Mouse (Mus musculus) v-Abl transformed pro-B cells (cell line): Measurements from ENCODE around the gene Wdr73.

Experiments used
- in situ Hi-C, 2 experiments: fragments of 400-800 bp; cut with MboI; formaldehyde crosslinking; loops; one replicate each; pipeline ENCODE4 v1.15.1; 2025; ENCODE audit not compliant: unreplicated experiment in 2 of 2

The Wdr73 gene

DNA sequence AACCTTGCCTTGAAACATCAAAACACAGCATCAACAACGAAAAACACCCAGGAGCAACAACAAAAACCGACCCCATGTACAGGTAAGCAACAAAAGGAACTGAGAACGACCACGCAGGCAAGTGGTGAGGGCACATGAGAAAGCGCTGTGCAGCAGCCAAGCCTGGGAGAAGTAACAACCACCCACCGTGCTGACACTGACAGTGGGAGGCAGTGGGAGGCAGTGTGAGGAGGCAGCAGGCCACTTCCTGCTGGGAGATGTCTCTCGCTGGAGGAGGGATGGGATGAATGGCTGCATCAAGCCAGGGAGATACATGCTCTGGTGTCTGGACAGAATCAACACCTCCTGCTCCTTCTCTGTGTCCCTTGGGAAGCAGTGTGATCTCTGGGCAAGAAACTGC lies 3.9 kb downstream of the Wdr73 start:
- in situ Hi-C loops, result loop anchor here in 1 of 2 experiments (5.0 kb wide), 1 partner anchor 50 kb away; the partner anchor contains the start of gene Sec11a

DNA sequence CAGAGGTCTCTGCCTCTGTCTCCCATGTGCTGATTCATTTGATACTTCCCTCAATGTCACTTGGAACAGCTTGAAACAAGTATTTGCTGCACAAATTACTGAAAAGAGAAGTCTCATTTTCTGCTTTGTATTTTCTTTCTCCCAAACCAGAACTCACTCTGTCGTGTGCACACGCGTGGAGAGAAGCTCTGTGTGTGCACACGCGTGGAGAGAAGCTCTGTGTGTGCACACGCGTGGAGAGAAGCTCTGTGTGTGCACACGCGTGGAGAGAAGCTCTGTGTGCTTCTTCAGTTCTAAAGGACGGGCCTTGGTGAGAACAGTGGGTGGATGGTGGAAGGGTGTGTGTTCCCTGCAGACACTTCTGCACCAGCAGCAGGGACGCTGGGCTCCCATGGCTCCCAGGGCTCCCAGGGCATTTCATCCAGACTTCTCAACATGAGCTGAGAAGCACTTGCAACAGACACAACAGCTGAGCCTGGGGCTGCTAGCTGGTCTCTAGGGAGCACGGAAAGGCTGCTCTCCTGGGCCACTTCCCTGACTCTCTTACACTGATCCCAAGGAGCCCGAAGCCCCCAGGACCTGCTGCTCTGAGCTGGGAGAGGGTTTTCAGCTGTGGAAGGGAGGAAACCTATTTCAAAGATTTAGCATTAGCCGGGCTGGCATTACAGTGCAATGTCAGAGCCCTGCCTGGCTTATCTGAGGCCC lies 6.1 kb downstream of the Wdr73 start:
- in situ Hi-C loops, result loop anchor here in 1 of 2 experiments (5.0 kb wide), 1 partner anchor 52 kb away; the partner anchor contains the start of gene Sec11a

DNA sequence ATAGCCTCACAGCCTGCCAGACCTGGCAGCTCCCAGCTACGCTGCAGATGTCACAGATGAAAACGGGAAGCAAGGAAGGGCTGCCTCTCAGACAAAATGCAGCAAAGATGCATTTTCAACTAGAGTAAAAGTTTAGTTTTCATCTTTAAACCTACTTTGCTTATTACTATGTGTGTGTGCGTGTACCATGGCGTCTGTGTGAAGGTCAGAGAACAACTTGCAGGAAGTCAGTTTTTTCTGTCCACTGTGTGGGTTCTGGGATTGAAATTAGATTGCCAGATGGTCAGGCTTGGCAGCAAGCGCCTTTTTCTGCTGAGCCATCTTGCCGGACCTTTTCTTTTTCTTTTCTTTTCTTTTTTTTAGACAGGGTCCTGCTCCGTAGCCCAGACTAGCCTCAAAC lies 6.9 kb downstream of the Wdr73 start:
- in situ Hi-C loops, result no loop called here

DNA sequence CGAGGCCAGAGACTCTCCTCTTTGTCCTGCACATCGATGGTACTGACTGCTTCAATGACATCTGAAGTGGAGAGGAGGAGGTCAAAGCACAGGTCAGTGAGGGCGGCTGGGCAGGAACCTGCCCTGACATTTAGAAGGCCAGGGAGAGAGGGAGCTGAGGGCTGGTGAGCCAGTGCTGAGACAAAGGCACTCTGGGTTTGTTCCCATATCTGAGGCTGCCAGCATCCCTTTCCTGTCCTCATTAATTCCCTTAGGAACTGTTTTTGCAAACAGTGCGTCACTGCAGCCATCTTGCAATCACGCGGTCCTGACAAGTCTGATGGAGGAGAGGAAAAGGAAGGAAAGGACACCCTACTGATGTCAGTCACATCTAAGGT lies 7.3 kb downstream of the Wdr73 start:
- in situ Hi-C loops, result no loop called here

DNA sequence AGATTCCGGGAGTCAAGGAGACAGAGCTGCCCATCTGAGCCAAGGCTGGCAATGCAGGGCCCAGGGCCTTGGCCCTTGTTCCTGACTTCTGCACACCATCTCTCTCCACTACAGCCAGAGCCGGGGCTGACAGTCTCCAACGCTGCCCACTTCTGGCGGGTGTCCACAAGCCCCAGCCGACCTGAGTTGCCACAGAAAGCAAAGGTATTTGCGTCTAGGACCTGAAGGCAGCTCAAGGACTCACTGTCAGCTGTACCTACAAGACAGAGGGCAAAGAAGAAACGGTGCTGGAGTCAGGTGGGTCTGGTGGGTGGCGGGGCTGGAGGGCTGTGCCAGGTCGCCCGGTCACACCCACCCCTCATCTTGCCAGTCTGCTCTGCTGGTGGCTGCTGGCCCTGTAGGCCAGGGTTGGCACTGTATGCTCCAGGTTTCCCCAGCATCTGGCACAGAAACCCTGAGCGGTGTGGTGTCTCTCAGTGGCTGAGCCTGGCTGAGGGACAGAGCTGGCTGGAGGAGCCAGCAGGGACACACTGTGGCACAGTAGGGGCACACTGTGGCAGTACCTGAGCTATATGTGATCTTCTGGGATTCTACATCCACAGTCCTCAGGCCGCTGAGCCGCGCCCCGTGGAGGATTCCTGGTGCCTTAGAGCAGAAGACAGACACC lies 7.8 kb downstream of the Wdr73 start:
- in situ Hi-C loops, result no loop called here

DNA sequence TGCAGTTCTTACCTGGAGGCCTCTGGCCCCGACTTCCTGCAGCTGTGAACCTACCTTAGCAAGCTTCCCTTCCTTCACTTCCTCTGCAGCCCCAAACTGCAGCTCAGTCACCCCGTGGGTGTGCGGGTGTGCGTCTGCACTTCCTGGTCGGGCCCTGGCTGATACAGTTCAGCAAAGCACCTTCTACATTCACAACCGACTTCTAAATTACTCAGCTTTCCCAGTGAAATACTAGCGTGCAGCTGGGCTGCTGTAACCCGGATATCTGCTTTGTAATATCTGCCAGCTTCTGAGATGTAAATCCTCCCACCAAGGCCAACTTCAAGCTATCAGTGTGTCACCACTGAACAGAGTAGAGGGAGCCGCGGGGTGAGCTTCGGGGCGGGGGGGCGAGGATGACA lies 11.2 kb downstream of the Wdr73 start:
- in situ Hi-C loops, result loop anchor here (5.0 to 10.0 kb wide), 2 partner anchors 172 to 265 kb away; no protein-coding TSS in a partner anchor

DNA sequence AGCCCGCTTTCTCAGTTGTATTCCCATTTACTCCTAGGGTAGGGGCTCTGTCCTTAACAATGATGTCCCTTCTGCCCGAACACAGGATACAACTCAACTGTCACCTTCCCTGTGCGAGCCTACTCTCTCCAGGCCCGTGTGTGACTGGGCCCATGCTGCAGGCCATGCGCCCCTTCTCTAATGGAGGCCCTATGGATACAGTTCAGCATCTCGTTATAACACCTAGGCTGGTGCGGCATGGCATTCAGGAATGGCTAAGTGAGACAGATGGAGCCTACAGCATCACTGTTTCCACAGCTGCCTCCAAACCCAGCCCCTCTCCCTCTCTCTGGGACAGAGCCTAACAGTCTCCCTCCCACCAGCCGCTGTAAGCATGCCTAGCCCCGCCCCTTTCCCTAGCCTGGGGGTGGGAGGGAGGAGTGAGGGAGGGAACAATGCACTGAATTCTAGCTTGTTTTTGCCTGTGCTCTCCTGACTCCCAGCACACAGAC lies 12.0 kb downstream of the Wdr73 start:
- in situ Hi-C loops, result loop anchor here (5.0 to 10.0 kb wide), 2 partner anchors 173 to 266 kb away; no protein-coding TSS in a partner anchor

DNA sequence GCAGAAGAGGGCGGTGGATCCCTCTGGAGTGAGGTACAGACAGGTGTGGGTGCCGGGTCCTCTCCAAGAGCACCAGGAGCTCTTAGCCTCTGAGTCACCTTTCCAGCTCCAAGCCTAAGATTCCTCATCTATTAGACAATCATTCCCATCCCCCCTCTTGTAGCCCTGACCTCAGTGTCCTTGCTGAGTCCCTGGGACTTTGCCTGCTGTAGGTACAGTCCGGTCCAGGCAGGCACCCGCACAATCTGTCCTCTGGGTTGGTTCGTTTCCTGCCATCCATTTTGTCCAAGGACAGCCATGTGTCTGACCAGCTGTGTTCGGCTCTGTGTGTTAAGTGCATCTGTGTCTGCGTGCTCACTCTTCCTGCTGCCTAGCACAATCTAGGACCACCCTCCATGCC lies 12.5 kb downstream of the Wdr73 start:
- in situ Hi-C loops, result loop anchor here (5.0 to 10.0 kb wide), 2 partner anchors 174 to 266 kb away; no protein-coding TSS in a partner anchor

DNA sequence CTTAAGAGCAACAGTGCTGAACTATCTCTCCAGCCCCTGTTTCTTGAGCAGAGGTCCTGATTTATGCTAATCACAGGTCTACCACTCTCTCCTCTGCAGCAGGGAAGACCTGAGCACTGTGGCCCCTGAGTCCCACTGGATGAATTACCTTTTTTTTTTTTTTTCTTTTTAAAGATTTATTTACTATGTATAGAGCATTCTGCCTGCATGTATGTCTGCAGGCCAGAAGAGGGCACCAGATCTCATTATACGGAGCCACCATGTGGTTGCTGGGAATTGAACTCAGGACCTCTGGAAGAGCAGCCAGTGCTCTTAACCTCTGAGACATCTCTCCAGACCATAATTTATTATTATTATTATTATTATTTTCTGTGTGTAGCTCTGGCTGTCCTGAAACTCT lies 15.4 kb downstream of the Wdr73 start:
- in situ Hi-C loops, result loop anchor here (5.0 to 10.0 kb wide), 2 partner anchors 177 to 269 kb away; no protein-coding TSS in a partner anchor

DNA sequence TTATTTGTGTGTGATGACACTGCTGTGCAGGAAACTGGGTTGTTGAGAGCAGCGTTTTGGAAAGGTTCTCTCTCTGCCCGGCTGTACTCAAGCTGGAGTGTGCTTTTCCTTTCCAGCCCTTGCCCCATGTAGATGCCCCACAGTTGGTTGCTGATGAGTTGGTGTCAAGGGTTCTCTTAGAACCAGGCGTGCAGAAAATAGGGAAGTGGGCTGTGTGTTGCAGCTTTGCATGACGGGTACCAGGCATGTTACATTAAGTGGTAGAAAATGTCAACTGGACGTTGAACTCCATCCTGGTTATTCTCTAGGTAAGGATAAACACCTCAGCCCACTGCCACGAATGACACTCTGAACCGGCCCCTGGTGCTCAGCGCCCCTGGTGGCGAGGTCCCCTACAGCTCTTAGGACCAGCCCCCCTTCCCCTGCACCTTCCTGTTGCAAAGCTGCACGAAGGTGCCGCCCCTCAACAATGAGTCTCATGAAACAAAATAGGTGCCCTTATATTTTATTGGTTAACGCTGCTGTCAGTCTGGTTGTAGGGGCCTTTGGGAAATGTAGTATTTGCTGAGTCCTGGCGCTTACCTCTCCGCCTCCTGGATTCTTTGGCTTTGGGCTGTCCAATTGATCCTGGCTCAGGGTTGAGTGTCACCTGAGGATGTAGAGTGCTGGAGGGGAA lies 18.1 kb downstream of the Wdr73 start:
- in situ Hi-C loops, result loop anchor here in 1 of 2 experiments (10.0 kb wide), 1 partner anchor 272 kb away; no protein-coding TSS in a partner anchor

DNA sequence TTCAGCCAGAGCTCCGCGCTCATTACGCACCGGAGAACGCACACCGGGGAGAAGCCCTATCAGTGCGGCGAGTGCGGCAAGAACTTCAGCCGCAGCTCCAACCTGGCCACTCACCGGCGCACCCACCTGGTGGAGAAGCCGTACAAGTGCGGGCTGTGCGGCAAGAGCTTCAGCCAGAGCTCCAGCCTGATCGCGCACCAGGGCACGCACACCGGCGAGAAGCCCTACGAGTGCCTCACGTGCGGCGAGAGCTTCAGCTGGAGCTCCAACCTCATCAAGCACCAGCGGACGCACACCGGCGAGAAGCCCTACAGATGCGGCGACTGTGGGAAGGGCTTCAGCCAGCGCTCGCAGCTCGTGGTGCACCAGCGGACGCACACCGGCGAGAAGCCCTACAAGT lies 25.3 kb downstream of the Wdr73 start:
- in situ Hi-C loops, result no loop called here

DNA sequence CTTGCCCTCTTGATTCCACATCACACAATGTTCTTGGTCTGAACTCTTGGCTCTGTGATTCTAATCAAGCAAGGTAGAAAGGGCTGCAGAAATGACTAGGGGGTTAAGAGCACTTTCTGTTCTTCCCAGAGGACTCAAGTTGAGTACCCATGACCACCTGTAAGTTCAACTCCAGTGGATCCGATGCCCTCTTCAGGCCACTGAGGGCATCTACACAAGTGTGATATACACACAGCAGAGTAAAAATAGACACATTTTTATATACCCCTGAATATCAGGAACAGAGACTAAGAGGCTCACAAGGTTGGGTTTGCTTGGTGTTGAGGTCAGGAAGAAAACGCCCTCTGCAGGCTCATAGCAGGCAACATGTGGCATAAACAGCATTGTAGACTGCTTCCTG lies 27.4 kb downstream of the Wdr73 start:
- in situ Hi-C loops, result loop anchor here in 1 of 2 experiments (25.0 kb wide), 3 partner anchors 961 to 1389 kb away; partner anchors contain the start of genes Ap3s2 and Mesp1

DNA sequence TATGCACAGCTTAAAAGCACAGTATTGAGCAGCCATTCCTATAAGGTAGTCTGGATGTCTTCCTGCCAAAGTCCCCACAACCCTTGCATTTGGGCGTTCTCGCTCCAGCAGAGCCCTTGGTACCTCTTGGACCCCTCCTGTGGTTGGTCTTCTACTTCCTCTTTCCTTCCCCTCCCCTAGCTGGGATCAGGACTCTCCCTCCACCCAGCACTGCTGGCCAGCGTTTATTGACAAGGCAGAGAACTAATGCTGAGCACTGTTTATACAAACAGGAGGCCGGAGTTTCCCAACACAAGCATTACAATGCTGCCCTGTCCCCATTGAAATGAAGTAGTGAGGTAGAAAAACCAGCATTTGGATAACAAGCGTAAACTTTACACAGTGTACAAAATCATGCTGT lies 28.0 kb downstream of the Wdr73 start:
- in situ Hi-C loops, result loop anchor here in 1 of 2 experiments (25.0 kb wide), 3 partner anchors 961 to 1389 kb away; partner anchors contain the start of genes Ap3s2 and Mesp1

DNA sequence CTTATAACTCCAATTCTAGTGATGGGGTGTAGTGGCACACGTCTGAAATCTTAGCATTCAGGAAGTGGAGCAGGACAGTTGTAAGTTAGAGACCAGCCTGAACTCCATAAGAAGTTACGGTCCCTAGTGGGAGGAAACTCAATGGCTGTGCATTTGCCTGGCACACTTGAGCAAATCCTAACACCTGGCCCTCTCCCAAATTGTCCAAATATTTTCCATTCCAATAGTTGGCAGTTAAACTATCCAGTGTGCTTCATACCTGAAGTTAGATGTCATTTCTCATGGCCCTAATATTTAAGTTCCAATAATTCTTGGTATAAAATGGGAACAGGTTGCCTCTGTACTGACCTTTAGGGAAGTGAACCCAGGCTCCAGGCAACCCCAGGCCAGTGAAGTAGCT lies 32.4 kb downstream of the Wdr73 start:
- in situ Hi-C loops, result loop anchor here in 1 of 2 experiments (25.0 kb wide), 3 partner anchors 956 to 1394 kb away; partner anchors contain the start of genes Ap3s2 and Mesp1

DNA sequence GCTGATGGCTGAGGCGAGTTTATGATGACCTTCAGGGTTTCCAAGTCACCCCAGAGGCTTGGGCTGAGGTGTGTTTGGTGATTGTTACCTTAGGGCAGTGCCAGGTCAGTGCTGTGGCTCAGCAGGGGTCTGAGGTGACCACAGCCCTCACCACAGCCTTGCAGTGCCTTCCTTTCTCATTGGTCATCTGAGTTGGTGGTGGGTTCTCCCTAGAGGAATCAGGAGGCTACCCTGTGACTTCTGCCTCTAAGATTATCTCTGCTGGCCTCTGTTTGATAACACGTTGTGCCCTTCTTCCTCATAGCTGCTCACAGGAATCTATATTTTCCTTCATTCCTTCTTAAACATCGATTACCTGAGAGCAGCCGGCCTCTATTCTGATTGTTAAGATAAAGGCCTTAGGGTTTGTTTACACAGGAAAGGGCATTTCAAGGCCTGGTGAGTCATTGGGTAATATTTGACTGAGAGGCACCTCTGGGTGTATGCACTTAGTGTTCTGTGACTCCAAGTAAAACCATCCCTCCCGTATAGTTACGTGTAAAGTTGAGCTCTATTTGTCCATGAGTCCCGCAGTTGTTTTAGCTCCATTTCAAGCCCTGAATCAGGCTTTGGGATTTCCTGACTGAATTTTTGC lies 34.4 kb downstream of the Wdr73 start:
- in situ Hi-C loops, result loop anchor here in 1 of 2 experiments (25.0 kb wide), 3 partner anchors 954 to 1396 kb away; partner anchors contain the start of genes Ap3s2 and Mesp1

DNA sequence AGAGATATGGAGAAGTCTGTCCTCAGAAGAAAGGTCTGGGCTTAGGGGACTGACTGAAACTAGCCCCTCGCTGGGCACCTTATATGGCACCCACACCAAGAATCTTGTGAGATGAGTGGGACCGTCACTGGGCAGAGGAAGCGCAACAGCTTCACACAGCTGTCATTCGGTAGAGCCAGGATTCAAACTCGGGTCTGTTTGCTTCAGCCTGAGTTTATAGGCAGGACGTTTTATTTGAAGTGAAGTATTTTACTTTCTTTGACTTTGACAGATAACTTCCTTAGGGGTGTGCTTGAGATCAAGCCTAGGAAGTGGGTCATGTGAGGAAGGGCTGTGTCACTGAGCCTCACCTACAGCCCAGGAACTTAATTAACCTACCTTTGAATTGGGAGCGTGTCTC lies 35.5 kb downstream of the Wdr73 start:
- in situ Hi-C loops, result loop anchor here in 1 of 2 experiments (25.0 kb wide), 3 partner anchors 953 to 1397 kb away; partner anchors contain the start of genes Ap3s2 and Mesp1

DNA sequence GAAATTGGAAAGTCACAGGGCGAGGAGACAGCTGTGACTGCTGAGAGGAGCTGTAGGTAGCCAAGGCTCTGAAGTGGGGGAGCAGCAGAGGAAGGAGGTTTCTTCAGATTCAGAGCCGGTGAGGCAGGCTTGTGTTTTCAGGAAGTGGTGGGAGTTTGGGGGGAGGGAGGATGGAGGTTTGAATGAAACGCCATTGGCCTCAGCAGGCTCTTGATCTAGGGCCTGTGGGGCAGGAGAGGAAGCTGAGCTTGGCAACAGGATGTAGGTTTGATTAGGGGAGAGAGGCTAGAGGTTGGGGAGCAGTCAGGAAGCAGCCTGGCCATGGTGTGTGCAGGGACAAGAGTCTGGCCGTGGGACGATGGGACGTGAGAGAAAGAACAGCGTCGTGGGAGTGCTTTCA lies 36.2 kb downstream of the Wdr73 start:
- in situ Hi-C loops, result loop anchor here in 1 of 2 experiments (25.0 kb wide), 3 partner anchors 953 to 1397 kb away; partner anchors contain the start of genes Ap3s2 and Mesp1

DNA sequence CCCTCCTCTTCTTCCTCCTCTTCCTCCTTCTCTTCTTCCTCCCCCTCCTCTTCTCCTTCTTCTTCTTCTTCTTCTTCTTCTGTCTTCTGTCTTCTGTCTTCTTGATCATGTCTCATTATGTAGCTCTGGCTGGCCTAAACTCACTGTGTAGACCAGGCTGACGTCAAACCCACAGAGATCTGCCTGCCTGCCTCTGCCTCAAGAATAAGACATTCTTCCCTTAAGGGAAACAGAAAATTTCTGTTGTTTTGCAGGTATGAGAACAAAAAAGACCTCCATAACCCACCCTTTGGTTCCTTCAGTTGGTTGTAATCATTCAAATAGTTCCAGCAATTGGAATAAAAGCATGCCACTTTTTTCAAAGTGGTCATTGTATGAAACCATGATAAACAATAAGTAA lies 36.9 kb downstream of the Wdr73 start:
- in situ Hi-C loops, result loop anchor here in 1 of 2 experiments (25.0 kb wide), 3 partner anchors 952 to 1398 kb away; partner anchors contain the start of genes Ap3s2 and Mesp1

DNA sequence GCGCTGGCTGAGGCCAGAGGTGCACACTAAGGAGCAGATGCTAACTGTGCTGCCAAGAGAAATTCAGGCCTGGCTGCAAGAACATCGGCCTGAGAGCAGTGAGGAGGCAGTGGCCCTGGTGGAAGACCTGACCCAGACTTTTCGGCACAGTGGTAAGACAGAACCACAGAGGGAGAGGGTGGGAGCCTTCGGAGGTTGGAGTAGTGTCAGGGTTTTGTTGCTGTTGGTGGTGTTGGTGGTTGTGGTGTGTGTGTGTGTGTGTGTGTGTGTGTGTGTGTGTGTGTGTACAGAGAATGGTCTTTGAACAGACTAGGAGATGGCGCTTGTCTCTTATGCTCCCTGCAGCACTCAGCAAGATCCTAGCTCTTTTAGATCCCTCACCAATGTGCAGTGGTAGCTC lies 37.5 kb downstream of the Wdr73 start:
- in situ Hi-C loops, result loop anchor here in 1 of 2 experiments (25.0 kb wide), 3 partner anchors 951 to 1399 kb away; partner anchors contain the start of genes Ap3s2 and Mesp1
